Mouse (Mus musculus): ENCODE data around the gene Adtrp. TPM values are rescaled to one million over a fixed set of nuclear protein-coding genes. Genes with fewer than 3 reads are reported as not detected.

Gene Adtrp
- polyA plus RNA-seq, 1 experiment from 2014 or later, result not detected

DNA sequence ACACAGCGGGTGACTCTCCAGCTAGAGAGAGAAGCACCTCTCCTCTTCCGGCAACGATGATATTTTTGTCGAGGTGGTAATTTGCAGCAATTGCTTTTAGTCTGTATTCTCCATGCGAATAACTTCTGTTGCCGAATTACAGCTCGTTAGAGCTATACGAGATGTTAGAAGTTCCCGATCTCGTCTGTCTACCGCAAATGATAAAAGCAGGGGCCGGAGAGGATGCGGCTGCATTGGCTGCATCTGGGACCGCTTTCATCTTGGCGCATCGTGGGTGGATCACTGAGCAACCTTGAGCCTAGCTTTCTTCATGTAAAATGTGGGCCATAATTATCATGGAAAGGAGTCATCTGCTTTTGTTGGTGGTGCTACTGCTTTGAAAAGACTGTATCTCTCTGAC is 128.2 kb downstream of the Adtrp start:
- WGBS (ENCODE audit: insufficient replicate concordance), result 89% methylated on average over 16 of the region's 16 CpGs
- Histone ChIP-seq H3K4me3 (ENCODE audit: low read depth, low read length) (no peak overlapping the region), H3K9me3 (replicated peaks; ENCODE audit: control insufficient read depth, low read length) (no peaks in the 10 kb centered on the region), H3K4me1 (ENCODE audit: control insufficient read depth, insufficient read depth, low read length) (no peaks in the 10 kb centered on the region), H3K9ac (ENCODE audit: low read depth, low read length) (no peak overlapping the region), H3K27me3 (ENCODE audit: control insufficient read depth, insufficient read depth, low read length) (no peaks in the 10 kb centered on the region), H3K36me3 (ENCODE audit: control insufficient read depth, insufficient read depth, low read length) (no peaks in the 10 kb centered on the region), H3K4me2 (no peak overlapping the region), H3K27ac (ENCODE audit: low read depth, low read length) (no peak overlapping the region)
- no peak for ATAC-seq (replicated peaks; ENCODE audit: insufficient number of reproducible peaks, low FRiP score, low TSS enrichment)

DNA sequence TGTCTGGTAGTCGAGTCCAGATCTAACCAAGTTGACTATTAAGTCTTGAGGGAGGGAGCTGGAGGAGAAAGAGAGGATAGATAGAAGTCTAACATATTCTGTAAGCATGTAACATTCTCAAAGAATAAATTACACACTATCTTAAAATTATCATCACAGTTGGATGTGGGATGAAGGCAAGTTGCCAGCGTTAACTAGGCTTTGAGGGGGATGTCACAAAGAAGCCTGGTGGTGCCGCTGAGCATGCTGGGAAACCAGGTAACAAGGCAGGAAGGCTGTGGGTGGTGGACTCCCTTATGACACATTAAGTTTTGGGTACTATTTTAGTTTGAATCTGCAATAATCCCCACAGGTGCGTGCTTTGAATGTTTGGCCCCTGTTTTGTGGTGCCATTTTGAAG is 129.4 kb downstream of the Adtrp start:
- Histone ChIP-seq H3K27me3 (ENCODE audit: control insufficient read depth, insufficient read depth, low read length) (no peaks in the 10 kb centered on the region), H3K36me3 (ENCODE audit: control insufficient read depth, insufficient read depth, low read length) (no peaks in the 10 kb centered on the region), H3K4me3 (ENCODE audit: low read depth, low read length) (no peak overlapping the region), H3K27ac (ENCODE audit: low read depth, low read length) (no peak overlapping the region), H3K4me1 (ENCODE audit: control insufficient read depth, insufficient read depth, low read length) (no peaks in the 10 kb centered on the region), H3K9me3 (replicated peaks; ENCODE audit: control insufficient read depth, low read length) (no peaks in the 10 kb centered on the region), H3K9ac (ENCODE audit: low read depth, low read length) (no peak overlapping the region), H3K4me2 (no peak overlapping the region)
- ATAC-seq (replicated peaks; ENCODE audit: insufficient number of reproducible peaks, low FRiP score, low TSS enrichment), result no peak
- 84% methylated on average over 4 of the region's 4 CpGs for WGBS (ENCODE audit: insufficient replicate concordance)

Other genes with a start within 250 kb of the Adtrp start
- gene Tmem170b, start 241.8 kb downstream of the Adtrp start, polyA plus RNA-seq (2014; fragmentation: Nextera tagmentation; extraction: Ambion mirVana), result 17.6 and 20.3 TPM in 2 replicates
- 8.4 and 11.4 TPM in 2 replicates for gene Hivep1, start 204.3 kb upstream of the Adtrp start, polyA plus RNA-seq (2014; fragmentation: Nextera tagmentation; extraction: Ambion mirVana)

All from heart, embryonic 11.5 days (tissue).